Mouse (Mus musculus) forebrain, embryonic 11.5 days (tissue): ENCODE measurements around the gene Aknad1. TPM values are rescaled to one million over a fixed set of nuclear protein-coding genes. Genes with fewer than 3 reads are reported as not detected.

Experiments used
- ATAC-seq: fragments of 200-750 bp; cut with Nextera tagmentation; replicated peaks from 2 replicates; pipeline ENCODE4 v1.8.0; 2017; ENCODE audit warnings: moderate TSS enrichment; ENCODE audit not compliant: low FRiP score
- DNase-seq: peaks from one replicate; pipeline ENCODE4 v3.0.0-alpha.2; 2017; ENCODE audit warnings: low spot score
- H3K27ac ChIP-seq: fragments of 300-500 bp; sonication (generic); 2 replicates; pipeline ENCODE4 v1.5.1; 2014; ENCODE audit warnings: low read depth, low read length
- H3K27me3 ChIP-seq: fragments of 300-500 bp; sonication (generic); 2 replicates; pipeline ENCODE4 v1.6.1; 2014; ENCODE audit warnings: mild to moderate bottlenecking, low read length, mixed read lengths; ENCODE audit not compliant: control insufficient read depth, insufficient read depth
- H3K36me3 ChIP-seq: fragments of 300-500 bp; sonication (generic); 2 replicates; pipeline ENCODE4 v1.6.1; 2014; ENCODE audit warnings: mild to moderate bottlenecking, low read length, moderate library complexity, mixed read lengths; ENCODE audit not compliant: control insufficient read depth, insufficient read depth
- H3K4me1 ChIP-seq: fragments of 300-500 bp; sonication (generic); replicated peaks from 2 replicates; pipeline ENCODE4 v1.6.1; 2014; ENCODE audit warnings: low read length, mixed read lengths; ENCODE audit not compliant: control insufficient read depth, insufficient read depth
- H3K4me2 ChIP-seq: fragments of 300-500 bp; sonication (generic); 2 replicates; pipeline ENCODE4 v1.6.1; 2014; ENCODE audit warnings: low read depth, mild to moderate bottlenecking, low read length, moderate library complexity, mixed read lengths; ENCODE audit not compliant: severe bottlenecking
- H3K4me3 ChIP-seq: fragments of 300-500 bp; sonication (generic); 2 replicates; pipeline ENCODE4 v1.5.1; 2014; ENCODE audit warnings: low read depth, low read length
- H3K9ac ChIP-seq: fragments of 300-500 bp; sonication (generic); 2 replicates; pipeline ENCODE4 v1.6.1; 2014; ENCODE audit warnings: low read length
- H3K9me3 ChIP-seq: fragments of 300-500 bp; sonication (generic); 2 replicates; pipeline ENCODE4 v1.6.1; 2016; ENCODE audit warnings: low read length, mixed read lengths; ENCODE audit not compliant: control insufficient read depth
- WGBS: fragments of 180-500 bp; shearing (Covaris S2); extraction: QIAGEN DNeasy Blood & Tissue Kit; methylation state at CpG from one replicate; pipeline ENCODE4 v1.1.7; 2014; 5-methylcytosine and 5-hydroxymethylcytosine counted together
- polyA plus RNA-seq: library from polyadenylated mRNA; unstranded; fragments of >200 nt; fragmentation: Nextera tagmentation; extraction: Ambion mirVana; gene quantifications from 2 replicates; pipeline ENCODE4 v1.2.1, GENCODE M21; 2014

Gene Aknad1
- polyA plus RNA-seq, 1 experiment from 2014 or later, result not detected

GRCm38 (mm10) chr3:108782364-108782895 is 43.0 kb downstream of the Aknad1 start:
- no peaks in the 10 kb centered on the region for H3K4me1 ChIP-seq
- H3K9me3 ChIP-seq, result no peaks in the 10 kb centered on the region; the same call in 1 of the 2 replicates
- ATAC-seq, result no peak
- H3K4me3 ChIP-seq, result no peak overlapping the region
- H3K4me2 ChIP-seq, result no peak overlapping the region
- no peaks in the 10 kb centered on the region for H3K36me3 ChIP-seq
- H3K27me3 ChIP-seq, result no peaks in the 10 kb centered on the region
- no peak for DNase-seq
- WGBS, result 88% methylated on average over 6 of the region's 6 CpGs
- no peak overlapping the region for H3K27ac ChIP-seq
- no peak overlapping the region for H3K9ac ChIP-seq

- ATAC-seq (no peak), DNase-seq (no peak)
- H3K27ac ChIP-seq, result no peak overlapping the region
- no peak overlapping the region for H3K4me3 ChIP-seq
- no peak overlapping the region for H3K9ac ChIP-seq
- no peaks in the 10 kb centered on the region for H3K4me1 ChIP-seq
- H3K4me2 ChIP-seq, result no peak overlapping the region
- no peaks in the 10 kb centered on the region for H3K36me3 ChIP-seq
- H3K9me3 ChIP-seq, result no peaks in the 10 kb centered on the region; the same call in 1 of the 2 replicates
- no peaks in the 10 kb centered on the region for H3K27me3 ChIP-seq
- WGBS, result 82% methylated on average over 6 of the region's 6 CpGs
Measured at GRCm38 (mm10) chr3:108786520-108786919, 47.1 kb downstream of the Aknad1 start.

- DNase-seq, result no peak
- Histone ChIP-seq H3K4me3 (no peak overlapping the region), H3K4me2 (no peak overlapping the region), H3K27me3 (no peaks in the 10 kb centered on the region), H3K4me1 (no peaks in the 10 kb centered on the region), H3K27ac (no peak overlapping the region), H3K9ac (no peak overlapping the region), H3K9me3 (no peaks in the 10 kb centered on the region; the same call in 1 of the 2 replicates), H3K36me3 (no peaks in the 10 kb centered on the region)
- no peak for ATAC-seq
- 70% methylated on average over 12 of the region's 12 CpGs for WGBS
Measured at GRCm38 (mm10) chr3:108787754-108788454, 48.4 kb downstream of the Aknad1 start.

GRCm38 (mm10) chr3:108788455-108788794 is 49.0 kb downstream of the Aknad1 start:
- Histone ChIP-seq H3K9me3 (no peaks in the 10 kb centered on the region; the same call in 1 of the 2 replicates), H3K27me3 (no peaks in the 10 kb centered on the region), H3K27ac (no peak overlapping the region), H3K4me2 (no peak overlapping the region), H3K4me1 (no peaks in the 10 kb centered on the region), H3K36me3 (no peaks in the 10 kb centered on the region), H3K4me3 (no peak overlapping the region), H3K9ac (no peak overlapping the region)
- 88% methylated on average over 4 of the region's 4 CpGs for WGBS
- no peak for ATAC-seq
- no peak for DNase-seq

GRCm38 (mm10) chr3:108789299-108789698 is 49.8 kb downstream of the Aknad1 start:
- DNase-seq, result no peak
- WGBS, result 78% methylated on average over 5 of the region's 5 CpGs
- H3K4me2 ChIP-seq, result no peak overlapping the region

GRCm38 (mm10) chr3:108790499-108790898 is 51.0 kb downstream of the Aknad1 start:
- no peak for ATAC-seq

More at GRCm38 (mm10) chr3:108789299-108789698, 49.8 kb downstream of the Aknad1 start:
- H3K9ac ChIP-seq, result no peak overlapping the region
- H3K4me1 ChIP-seq, result no peaks in the 10 kb centered on the region
- H3K36me3 ChIP-seq, result no peaks in the 10 kb centered on the region
- no peak for ATAC-seq
- no peaks in the 10 kb centered on the region; the same call in 1 of the 2 replicates for H3K9me3 ChIP-seq
- H3K4me3 ChIP-seq, result no peak overlapping the region
- no peak overlapping the region for H3K27ac ChIP-seq
- no peaks in the 10 kb centered on the region for H3K27me3 ChIP-seq

GRCm38 (mm10) chr3:108791054-108791706 is 51.7 kb downstream of the Aknad1 start:
- 82% methylated on average over 7 of the region's 7 CpGs for WGBS
- DNase-seq (no peak), ATAC-seq (no peak)
- no peaks in the 10 kb centered on the region for H3K36me3 ChIP-seq
- no peaks in the 10 kb centered on the region for H3K9me3 ChIP-seq
- no peak overlapping the region for H3K9ac ChIP-seq
- no peak overlapping the region for H3K27ac ChIP-seq
- no peak overlapping the region for H3K4me2 ChIP-seq
- H3K4me3 ChIP-seq, result no peak overlapping the region
- H3K27me3 ChIP-seq, result no peaks in the 10 kb centered on the region
- no peaks in the 10 kb centered on the region for H3K4me1 ChIP-seq

More at GRCm38 (mm10) chr3:108790499-108790898, 51.0 kb downstream of the Aknad1 start:
- DNase-seq, result no peak
- H3K36me3 ChIP-seq, result no peaks in the 10 kb centered on the region
- H3K27me3 ChIP-seq, result no peaks in the 10 kb centered on the region
- WGBS, result 85% methylated on average over 3 of the region's 3 CpGs
- H3K27ac ChIP-seq, result no peak overlapping the region
- H3K4me1 ChIP-seq, result no peaks in the 10 kb centered on the region
- no peak overlapping the region for H3K4me3 ChIP-seq
- H3K9ac ChIP-seq, result no peak overlapping the region
- no peak overlapping the region for H3K4me2 ChIP-seq
- H3K9me3 ChIP-seq, result no peaks in the 10 kb centered on the region; the same call in 1 of the 2 replicates

- Histone ChIP-seq H3K27me3 (no peaks in the 10 kb centered on the region), H3K27ac (no peak overlapping the region)
- ATAC-seq, result no peak
Measured at GRCm38 (mm10) chr3:108792420-108792819, 53.0 kb downstream of the Aknad1 start.

More at GRCm38 (mm10) chr3:108792420-108792819, 53.0 kb downstream of the Aknad1 start:
- no peaks in the 10 kb centered on the region for H3K9me3 ChIP-seq
- no peak overlapping the region for H3K9ac ChIP-seq
- no peak overlapping the region for H3K4me2 ChIP-seq
- no peaks in the 10 kb centered on the region for H3K36me3 ChIP-seq
- no peaks in the 10 kb centered on the region for H3K4me1 ChIP-seq
- H3K4me3 ChIP-seq, result no peak overlapping the region
- DNase-seq, result no peak
